Mouse (Mus musculus) thymus, adult 2 months (tissue): Measurements from ENCODE around the gene Acmsd.

Source experiments
- CTCF ChIP-seq: fragments of 200-500 bp; IDR thresholded peaks from 2 replicates; pipeline ENCODE4 v1.5.1; 2012; ENCODE audit warnings: mild to moderate bottlenecking, control low read depth, low read length, moderate library complexity, borderline replicate concordance; ENCODE audit not compliant: control insufficient read depth, poor library complexity, insufficient read depth; ENCODE audit errors: extremely low read depth
- POLR2A ChIP-seq: fragments of 200-500 bp; IDR thresholded peaks from 2 replicates; pipeline ENCODE4 v1.6.1; 2012; ENCODE audit warnings: mild to moderate bottlenecking, low read length, control low read depth, moderate library complexity; ENCODE audit not compliant: control insufficient read depth, poor library complexity, insufficient read depth; ENCODE audit errors: extremely low read depth

DNA sequence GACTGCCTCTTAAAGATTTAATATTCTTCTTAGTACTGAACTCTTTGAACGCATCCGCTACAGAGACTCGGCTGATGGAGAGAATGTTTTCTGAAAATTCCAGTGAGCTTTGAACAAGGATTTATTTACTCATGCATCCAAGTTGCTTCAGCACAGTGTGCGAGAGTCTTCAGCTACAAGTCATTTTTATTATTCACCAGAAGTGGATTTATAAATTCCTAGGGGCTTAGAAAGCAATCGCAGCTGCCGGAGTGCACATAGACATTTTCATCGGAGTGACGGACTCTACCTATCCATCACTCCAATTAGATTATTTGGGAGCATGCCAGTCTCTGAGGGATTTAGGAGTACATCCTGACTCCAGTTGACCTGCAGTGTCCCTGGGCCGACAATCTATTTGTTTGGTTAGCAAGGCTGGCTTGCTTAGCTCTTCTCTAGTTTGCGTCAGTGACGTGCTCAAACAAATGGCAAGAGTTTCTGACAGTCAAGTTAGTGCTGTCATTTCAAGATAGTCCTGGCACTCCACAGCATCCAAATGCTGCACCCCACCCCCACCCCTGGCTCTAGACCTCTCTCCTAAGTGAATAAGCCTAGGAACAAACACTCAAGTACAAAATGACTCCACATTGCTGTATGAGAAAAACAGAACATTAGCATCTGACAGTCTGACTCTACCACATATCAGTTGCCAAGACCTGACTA lies 21.3 kb downstream of the Acmsd start:
- TF ChIP-seq CTCF (no peak), POLR2A (no peak)
